Mouse (Mus musculus) liver, adult (tissue): ENCODE results near the gene Tcf3.

Source experiments
- GATA4 ChIP-seq: IDR thresholded peaks from 2 replicates; pipeline ENCODE4 v1.6.1; 2014; ENCODE audit warnings: mild to moderate bottlenecking, low read length; ENCODE audit not compliant: insufficient replicate concordance

Gene Tcf3

GRCm38 (mm10) chr10:80365736-80366135, 67.7 kb downstream of the Tcf3 start:
- no peak for TF ChIP-seq GATA4

- TF ChIP-seq GATA4, result no peak
Measured at GRCm38 (mm10) chr10:80363734-80364133, 69.7 kb downstream of the Tcf3 start.
